Mouse (Mus musculus): Measurements from ENCODE around the gene Tex29. TPM values are rescaled to one million over a fixed set of nuclear protein-coding genes. Genes with fewer than 3 reads are reported as not detected.

Gene Tex29
- total RNA-seq, 4 experiments from 2014 or later, result not detected

Other genes starting within 250 kb of the Tex29 start
- gene Ankrd10, start 204.7 kb upstream of the Tex29 start, total RNA-seq (2022), result 10 to 100 TPM; 17.1 to 25.6 (median 19.4) TPM
- gene 1700016D06Rik, start 139.4 kb upstream of the Tex29 start, total RNA-seq (2022), result not detected
- 100 to 1,000 TPM in 3 of 4 experiments, 10 to 100 TPM in 1; 93.9 to 119 (median 111) TPM for gene Arhgef7, start 112.8 kb upstream of the Tex29 start, total RNA-seq (2022)

All from heart, adult 8-10 months (tissue).